Mouse (Mus musculus) lung, adult 2 months (tissue): ENCODE measurements around the gene Itih1.

Source experiments
- CTCF ChIP-seq: fragments of 200-500 bp; IDR thresholded peaks from 2 replicates; pipeline ENCODE4 v1.5.1; 2011; ENCODE audit warnings: mild to moderate bottlenecking, low read length, control low read depth; ENCODE audit not compliant: insufficient read depth
- POLR2A ChIP-seq: fragments of 200-500 bp; IDR thresholded peaks from 2 replicates; pipeline ENCODE4 v1.6.1; 2011; ENCODE audit warnings: low read depth, mild to moderate bottlenecking, control low read depth, low read length, borderline replicate concordance; ENCODE audit errors: extremely low read depth

DNA sequence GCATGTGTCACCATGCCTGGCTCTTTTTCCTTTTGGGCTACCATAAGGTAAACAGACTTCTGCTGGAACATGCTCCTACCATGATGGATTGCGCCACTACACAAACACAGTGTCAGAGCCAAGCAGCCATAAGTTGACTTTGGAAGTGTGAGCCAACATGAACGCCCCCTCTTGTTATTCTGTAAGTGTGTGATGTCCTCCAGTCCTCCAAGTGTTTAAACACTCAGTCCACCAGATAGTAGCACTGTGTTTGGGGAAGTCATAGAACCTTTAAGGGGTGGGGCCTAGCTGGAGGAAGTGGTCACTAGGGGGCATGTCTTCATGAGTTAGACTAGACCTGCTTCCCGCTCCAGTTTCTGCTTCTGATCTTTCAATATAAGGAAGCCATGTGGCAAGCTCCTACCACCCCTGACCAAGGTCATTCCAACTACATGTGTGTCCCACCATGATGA lies 35.2 kb downstream of the Itih1 start:
- TF ChIP-seq CTCF (no peak), POLR2A (no peak)
